Mouse (Mus musculus): ENCODE measurements at regions not wholly inside any gene's neighbourhood (a gene's known extent, or its start where the extent isn't known, plus 50 kb on each side); places are given as distances from the start of the nearest gene placed in this dataset.

- no peak for DNase-seq
Measured at GRCm38 (mm10) chr14:61931811-61932210, 324.6 kb downstream of the Kcnrg start.

GRCm38 (mm10) chr14:61941682-61942081 is 334.4 kb downstream of the Kcnrg start:
- no peak for DNase-seq

- DNase-seq = no peak
Measured at GRCm38 (mm10) chr14:61945659-61946058, 338.4 kb downstream of the Kcnrg start.

- no peak for DNase-seq
Measured at GRCm38 (mm10) chr14:61949446-61949845, 342.2 kb downstream of the Kcnrg start.

GRCm38 (mm10) chr14:61950004-61950403 is 342.4 kb upstream of the Rnaseh2b start:
- no peak for DNase-seq

- DNase-seq = no peak
Measured at GRCm38 (mm10) chr14:61953029-61953428, 339.4 kb upstream of the Rnaseh2b start.

GRCm38 (mm10) chr14:61955416-61955815 is 337.0 kb upstream of the Rnaseh2b start:
- no peak for DNase-seq

GRCm38 (mm10) chr14:61960243-61960957 is 332.0 kb upstream of the Rnaseh2b start:
- no peak for DNase-seq

GRCm38 (mm10) chr14:61968467-61968866 is 323.9 kb upstream of the Rnaseh2b start:
- no peak for DNase-seq

GRCm38 (mm10) chr14:61968957-61969535 is 323.3 kb upstream of the Rnaseh2b start:
- DNase-seq = no peak

GRCm38 (mm10) chr14:61970591-61970990 is 321.8 kb upstream of the Rnaseh2b start:
- no peak for DNase-seq

GRCm38 (mm10) chr14:61971100-61972088 is 321.0 kb upstream of the Rnaseh2b start:
- peak; percentile 83 for DNase-seq

- DNase-seq = no peak
Measured at GRCm38 (mm10) chr14:61975301-61975732, 317.1 kb upstream of the Rnaseh2b start.

- no peak for DNase-seq
Measured at GRCm38 (mm10) chr14:61980581-61980980, 311.8 kb upstream of the Rnaseh2b start.

- DNase-seq = no peak
Measured at GRCm38 (mm10) chr14:61985575-61985974, 306.8 kb upstream of the Rnaseh2b start.

GRCm38 (mm10) chr14:61986203-61986602 is 306.2 kb upstream of the Rnaseh2b start:
- no peak for DNase-seq

GRCm38 (mm10) chr14:61995253-61995652 is 297.1 kb upstream of the Rnaseh2b start:
- DNase-seq = no peak

- no peak for DNase-seq
Measured at GRCm38 (mm10) chr14:61997736-61998135, 294.7 kb upstream of the Rnaseh2b start.

GRCm38 (mm10) chr14:61998259-61998658 is 294.1 kb upstream of the Rnaseh2b start:
- no peak for DNase-seq

GRCm38 (mm10) chr14:62001481-62001949 is 290.9 kb upstream of the Rnaseh2b start:
- DNase-seq = peak; percentile 24

- DNase-seq = no peak
Measured at GRCm38 (mm10) chr14:62002131-62002530, 290.3 kb upstream of the Rnaseh2b start.

GRCm38 (mm10) chr14:62003013-62003781 is 289.2 kb upstream of the Rnaseh2b start:
- DNase-seq = peak; percentile 83
